Mouse (Mus musculus) E14TG2a.4 (cell line): ENCODE measurements around the gene Car9.

Experiments used
- H3K27me3 ChIP-seq: 2 replicates; pipeline ENCODE4 v1.6.1; 2014; ENCODE audit warnings: low read length, control low read depth; ENCODE audit not compliant: insufficient read depth
- H3K36me3 ChIP-seq: 2 replicates; pipeline ENCODE4 v1.6.1; 2014; ENCODE audit warnings: low read length, control low read depth; ENCODE audit not compliant: insufficient read depth
- H3K4me1 ChIP-seq: replicated peaks from 2 replicates; pipeline ENCODE4 v1.6.1; 2014; ENCODE audit warnings: low read depth, low read length, control low read depth
- H3K4me3 ChIP-seq: replicated peaks from 2 replicates; pipeline ENCODE4 v1.5.1; 2014; ENCODE audit warnings: mild to moderate bottlenecking, low read length
- H3K9me3 ChIP-seq: 2 replicates; pipeline ENCODE4 v1.6.1; 2014; ENCODE audit warnings: low read length, control low read depth
- CTCF ChIP-seq: conservative IDR thresholded peaks from 2 replicates; pipeline ENCODE4 v1.5.1; 2014; ENCODE audit warnings: low read length
- NANOG ChIP-seq: IDR thresholded peaks from 2 replicates; pipeline ENCODE4 v1.6.1; 2014; ENCODE audit warnings: borderline replicate concordance, low read length, mixed read lengths
- POU5F1 ChIP-seq: IDR thresholded peaks from 2 replicates; pipeline ENCODE4 v1.6.1; 2014; ENCODE audit warnings: low read length, borderline replicate concordance

Car9 gene

GRCm38 (mm10) chr4:43558631-43559356, 52.0 kb downstream of the Car9 start:
- H3K9me3 ChIP-seq = no peaks in the 10 kb centered on the region
- H3K27me3 ChIP-seq = no peaks in the 10 kb centered on the region
- H3K4me3 ChIP-seq = peak overlapping the region; percentile 70
- H3K4me1 ChIP-seq = peaks cover 72% of the 10 kb centered on the region
- TF ChIP-seq POU5F1 = no peak
- TF ChIP-seq NANOG = no peak; the same call in 1 of the 2 replicates
- TF ChIP-seq CTCF = no peak
- peaks cover 49% of the 10 kb centered on the region for H3K36me3 ChIP-seq

GRCm38 (mm10) chr4:43559519-43560242, 52.9 kb downstream of the Car9 start:
- H3K9me3 ChIP-seq = no peaks in the 10 kb centered on the region
- TF ChIP-seq CTCF = no peak
- no peak for TF ChIP-seq NANOG
- TF ChIP-seq POU5F1 = no peak
- peaks cover 77% of the 10 kb centered on the region for H3K4me1 ChIP-seq
- peaks cover 47% of the 10 kb centered on the region for H3K36me3 ChIP-seq
- no peaks in the 10 kb centered on the region for H3K27me3 ChIP-seq
- H3K4me3 ChIP-seq = peak overlapping the region; percentile 70

DNA sequence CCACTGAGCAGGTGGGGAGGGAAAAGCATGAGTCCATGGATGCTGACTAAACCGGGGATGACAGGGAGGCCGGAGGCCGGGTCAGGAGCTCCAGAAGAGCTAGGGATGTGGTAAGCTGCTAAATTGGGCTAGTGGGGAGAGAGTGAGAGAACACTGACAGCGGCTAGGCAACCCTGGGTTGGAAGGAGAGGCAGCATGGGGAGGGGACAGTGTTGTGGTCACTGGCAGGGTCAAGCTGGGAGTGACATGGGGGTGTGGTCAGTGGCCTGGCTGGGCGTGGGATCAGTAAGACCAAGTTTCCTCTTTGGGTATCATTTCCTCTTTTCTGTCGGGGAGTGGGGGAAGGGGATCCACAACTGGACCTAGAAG, 53.5 kb downstream of the Car9 start:
- Histone ChIP-seq H3K4me1 (peaks cover 77% of the 10 kb centered on the region), H3K9me3 (no peaks in the 10 kb centered on the region), H3K4me3 (peak overlapping the region; percentile 70), H3K27me3 (no peaks in the 10 kb centered on the region), H3K36me3 (peaks cover 47% of the 10 kb centered on the region)
- TF ChIP-seq NANOG = no peak
- no peak for TF ChIP-seq POU5F1
- no peak for TF ChIP-seq CTCF

- H3K4me3 ChIP-seq = peak overlapping the region; percentile 94
- TF ChIP-seq NANOG (no peak), POU5F1 (no peak), CTCF (no peak)
- H3K9me3 ChIP-seq = no peaks in the 10 kb centered on the region
- H3K27me3 ChIP-seq = no peaks in the 10 kb centered on the region
- H3K36me3 ChIP-seq = peaks cover 47% of the 10 kb centered on the region
- H3K4me1 ChIP-seq = peaks cover 74% of the 10 kb centered on the region
Measured at GRCm38 (mm10) chr4:43560976-43561375, 54.2 kb downstream of the Car9 start.

DNA sequence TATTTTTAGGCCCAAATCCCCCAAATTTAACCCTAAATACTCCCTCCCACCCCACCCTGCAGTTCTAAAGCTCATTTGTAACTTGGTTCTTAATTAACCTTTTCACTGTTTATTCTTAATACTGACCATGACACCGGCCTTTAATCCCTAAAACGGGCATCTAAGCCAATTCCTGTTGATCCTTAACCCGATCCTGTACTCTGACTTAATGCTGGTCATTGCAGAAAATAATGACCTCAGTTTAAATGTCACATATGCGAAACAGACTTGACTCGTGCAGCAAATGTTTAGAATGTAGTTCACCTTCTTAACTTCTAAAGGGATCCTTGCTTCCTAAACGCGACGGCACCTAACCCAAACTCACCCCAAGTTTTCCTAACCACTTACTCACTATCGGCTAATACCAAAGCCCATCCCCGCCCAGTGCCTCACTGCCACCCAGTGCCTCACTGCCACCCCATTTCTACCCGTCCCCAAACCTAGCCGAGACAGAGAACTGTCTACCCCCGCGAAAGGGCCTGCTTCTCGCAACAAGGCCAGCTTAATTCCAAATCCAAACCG, 54.8 kb downstream of the Car9 start:
- TF ChIP-seq NANOG (no peak), POU5F1 (no peak), CTCF (no peak)
- Histone ChIP-seq H3K9me3 (no peaks in the 10 kb centered on the region), H3K36me3 (peaks cover 47% of the 10 kb centered on the region), H3K4me1 (peaks cover 69% of the 10 kb centered on the region), H3K27me3 (no peaks in the 10 kb centered on the region), H3K4me3 (peak overlapping the region; percentile 94)

GRCm38 (mm10) chr4:43561997-43562768, 55.4 kb downstream of the Car9 start, which contains the start of the genes Creb3 and Tln1:
Gene Creb3, plus strand, starts transcription at chr4:43562332.
Gene Tln1, minus strand, starts transcription at chr4:43562691.
- peaks cover 47% of the 10 kb centered on the region for H3K36me3 ChIP-seq
- no peaks in the 10 kb centered on the region for H3K27me3 ChIP-seq
- TF ChIP-seq POU5F1 (no peak), NANOG (no peak), CTCF (no peak)
- H3K4me3 ChIP-seq = peak within 1 kb of the TSS; percentile 94
- H3K9me3 ChIP-seq = no peaks in the 10 kb centered on the region
- H3K4me1 ChIP-seq = peaks cover 62% of the 10 kb centered on the region

DNA sequence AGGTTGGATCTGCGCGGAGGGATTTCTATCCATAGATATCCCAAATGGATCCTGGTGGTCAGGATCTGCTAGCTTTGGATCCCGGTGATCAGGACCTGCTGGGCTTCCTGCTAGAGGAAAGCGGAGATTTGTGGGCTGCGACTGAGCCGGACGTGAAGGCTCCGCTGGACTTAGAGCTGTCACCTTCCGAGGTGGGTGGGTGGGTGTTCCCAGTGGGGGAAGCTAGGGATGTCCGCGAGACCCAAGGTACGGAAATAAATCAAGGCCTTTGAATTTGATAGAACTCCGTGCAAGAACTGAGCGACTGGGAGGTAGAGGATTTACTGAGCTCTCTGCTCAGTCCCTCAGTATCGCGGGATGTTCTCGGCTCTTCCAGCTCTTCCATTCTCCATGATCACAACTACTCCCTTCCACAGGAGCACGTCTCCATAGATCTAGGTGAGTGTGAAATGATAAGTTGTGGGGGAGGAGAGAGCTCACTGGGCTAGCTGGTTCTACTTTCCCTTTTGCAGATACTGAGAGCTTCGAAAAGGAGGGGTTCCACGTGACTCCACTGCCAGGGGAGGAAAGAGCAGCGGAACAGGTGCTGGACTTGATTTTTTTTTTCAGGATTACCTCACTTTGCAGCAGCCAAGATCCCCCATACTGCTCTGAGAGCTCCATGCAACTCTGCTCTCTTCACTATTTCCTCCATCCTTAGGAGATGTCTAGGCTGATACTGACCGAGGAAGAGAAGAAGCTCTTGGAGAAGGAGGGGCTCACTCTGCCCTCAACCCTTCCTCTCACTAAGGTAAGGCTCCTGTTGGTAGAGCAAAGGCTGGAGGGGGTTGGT, 56.2 kb downstream of the Car9 start:
- TF ChIP-seq POU5F1 (no peak), CTCF (no peak), NANOG (no peak)
- Histone ChIP-seq H3K27me3 (no peaks in the 10 kb centered on the region), H3K4me3 (peak overlapping the region; percentile 94), H3K4me1 (peaks cover 54% of the 10 kb centered on the region), H3K9me3 (no peaks in the 10 kb centered on the region), H3K36me3 (peaks cover 51% of the 10 kb centered on the region)
